Mouse (Mus musculus) heart, postnatal 0 days (tissue): ENCODE measurements around the gene Gm49322. TPM values are rescaled to one million over a fixed set of nuclear protein-coding genes. Genes with fewer than 3 reads are reported as not detected.

Experiments used
- ATAC-seq: fragments of 200-750 bp; cut with Nextera tagmentation; 2 replicates; pipeline ENCODE4 v1.8.0; 2017; ENCODE audit warnings: low read depth, moderate number of reproducible peaks, moderate library complexity; ENCODE audit not compliant: insufficient read depth
- DNase-seq: peaks from one replicate; pipeline ENCODE4 v3.0.0-alpha.2; 2016; ENCODE audit warnings: low spot score
- H3K27ac ChIP-seq: fragments of 300-500 bp; sonication (generic); 2 replicates; pipeline ENCODE4 v1.5.1; 2014; ENCODE audit warnings: low read depth, mild to moderate bottlenecking
- H3K27me3 ChIP-seq: fragments of 300-500 bp; sonication (generic); 2 replicates; pipeline ENCODE4 v1.6.1; 2014; ENCODE audit warnings: low read length, mixed read lengths; ENCODE audit not compliant: control insufficient read depth, insufficient read depth
- H3K36me3 ChIP-seq: fragments of 300-500 bp; sonication (generic); replicated peaks from 2 replicates; pipeline ENCODE4 v1.6.1; 2014; ENCODE audit warnings: low read length, mixed read lengths; ENCODE audit not compliant: control insufficient read depth, insufficient read depth
- H3K4me1 ChIP-seq: fragments of 300-500 bp; sonication (generic); 2 replicates; pipeline ENCODE4 v1.6.1; 2014; ENCODE audit warnings: antibody characterized with exemption; ENCODE audit not compliant: control insufficient read depth, insufficient read depth
- H3K4me2 ChIP-seq: fragments of 300-500 bp; sonication (generic); 2 replicates; pipeline ENCODE4 v1.6.1; 2014; ENCODE audit warnings: low read depth, mild to moderate bottlenecking, low read length, moderate library complexity
- H3K4me3 ChIP-seq: fragments of 300-500 bp; sonication (generic); 2 replicates; pipeline ENCODE4 v1.5.1; 2014; ENCODE audit warnings: low read depth, low read length
- H3K9ac ChIP-seq: fragments of 300-500 bp; sonication (generic); replicated peaks from 2 replicates; pipeline ENCODE4 v1.6.1; 2014; ENCODE audit warnings: low read depth, low read length, mixed read lengths
- H3K9me3 ChIP-seq: fragments of 300-500 bp; sonication (generic); replicated peaks from 2 replicates; pipeline ENCODE4 v1.6.1; 2016; ENCODE audit warnings: low read length; ENCODE audit not compliant: control insufficient read depth
- CTCF ChIP-seq: IDR thresholded peaks from 2 replicates; pipeline ENCODE4 v1.5.1; 2016; ENCODE audit warnings: antibody characterized with exemption, control low read depth, low read depth
- EP300 ChIP-seq: IDR thresholded peaks from 2 replicates; pipeline ENCODE4 v1.6.1; 2016; ENCODE audit warnings: antibody characterized with exemption, low read depth
- WGBS: fragments of 180-500 bp; shearing (Covaris S2); extraction: QIAGEN DNeasy Blood & Tissue Kit; methylation state at CpG from one replicate; pipeline ENCODE4 v1.1.7; 2014; 5-methylcytosine and 5-hydroxymethylcytosine counted together
- polyA plus RNA-seq: library from polyadenylated mRNA; unstranded; fragments of >200 nt; fragmentation: Nextera tagmentation; extraction: Ambion mirVana; gene quantifications from 2 replicates; pipeline ENCODE4 v1.2.1, GENCODE M21; 2015
- total RNA-seq: library from RNA; depleted of rRNA; stranded (reverse); fragments of >200 nt; gene quantifications from 2 replicates; pipeline ENCODE4 v1.2.3, GENCODE M21; 2014; ENCODE audit warnings: low replicate concordance

The Gm49322 gene
- total and polyA plus RNA-seq, 2 experiments from 2014 or later = 0.23 to 0.38 TPM

DNA sequence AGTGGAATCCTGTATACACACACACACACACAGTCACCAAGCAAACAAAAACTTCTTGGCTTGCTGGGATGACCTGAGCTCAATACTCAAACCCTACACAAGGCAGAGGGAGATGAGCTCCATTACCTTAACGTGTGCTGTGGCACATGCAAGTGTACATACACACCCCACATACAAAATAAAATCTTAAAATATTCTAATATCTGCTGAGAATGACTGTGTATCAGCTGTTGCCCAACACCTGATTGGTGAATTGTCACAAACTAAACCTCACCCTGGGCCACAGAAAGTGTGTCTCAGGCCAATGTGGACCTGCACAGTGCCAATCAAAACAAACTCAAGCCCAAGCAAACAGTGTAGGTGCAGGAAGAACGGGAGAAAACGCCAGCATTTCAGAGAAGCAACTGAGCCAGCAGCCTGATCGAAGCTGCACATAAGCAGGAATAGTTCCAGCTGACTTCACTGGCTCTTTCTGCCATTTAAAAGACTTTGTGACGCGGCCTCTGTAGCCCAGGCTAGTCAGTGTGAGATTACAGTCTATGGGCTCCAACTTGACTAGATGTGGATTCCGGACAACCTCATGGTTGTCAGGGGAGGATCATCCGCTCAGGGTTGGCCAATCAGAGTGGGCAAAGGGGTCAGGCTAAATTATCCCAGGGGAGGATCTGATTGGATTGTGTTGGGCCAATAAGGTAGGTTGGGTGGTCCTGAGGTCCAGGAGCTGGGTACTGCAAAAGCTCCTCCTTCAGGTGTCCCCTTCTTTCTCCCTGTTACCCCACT is 13.8 kb downstream of the Gm49322 start:
- TF ChIP-seq CTCF (no peak), EP300 (no peak)
- H3K27ac ChIP-seq = no peak overlapping the region

DNA sequence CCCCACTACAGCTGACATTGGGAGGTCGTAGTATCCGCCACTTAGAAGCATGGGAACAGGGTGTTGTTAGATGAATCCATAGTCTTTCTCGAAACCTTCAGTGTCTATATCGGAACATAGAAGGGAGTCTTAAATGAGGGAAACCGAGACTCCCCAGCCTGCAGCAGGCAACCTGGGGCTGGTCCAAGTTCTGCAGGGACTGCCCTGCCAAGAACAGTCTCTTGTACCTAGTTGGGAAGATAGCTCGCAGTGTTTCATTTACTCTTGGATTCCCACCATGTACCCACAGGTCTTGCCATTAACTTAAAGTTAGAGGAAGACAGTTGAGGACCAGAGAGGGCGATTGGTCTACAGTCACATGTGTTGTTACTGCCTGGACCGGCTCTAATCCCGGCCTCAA is 14.5 kb downstream of the Gm49322 start:
- no peak overlapping the region for H3K4me2 ChIP-seq
- H3K36me3 ChIP-seq = peaks cover 3% of the 10 kb centered on the region; the same call in 1 of the 2 replicates
- H3K9me3 ChIP-seq = no peaks in the 10 kb centered on the region
- no peaks in the 10 kb centered on the region for H3K27me3 ChIP-seq
- TF ChIP-seq CTCF (no peak), EP300 (no peak)
- DNase-seq = no peak
- H3K27ac ChIP-seq = no peak overlapping the region
- no peak for ATAC-seq
- H3K4me3 ChIP-seq = no peak overlapping the region
- H3K4me1 ChIP-seq = peaks cover 20% of the 10 kb centered on the region
- H3K9ac ChIP-seq = no peak overlapping the region
- 77% methylated on average over 9 of the region's 9 CpGs for WGBS

More for the DNA sequence above, 13.8 kb downstream of the Gm49322 start:
- WGBS = 41% methylated on average over 8 of the region's 8 CpGs
- no peak overlapping the region for H3K4me2 ChIP-seq
- DNase-seq = no peak
- H3K9me3 ChIP-seq = no peaks in the 10 kb centered on the region
- no peak for ATAC-seq
- no peak overlapping the region for H3K4me3 ChIP-seq
- H3K36me3 ChIP-seq = peaks cover 10% of the 10 kb centered on the region
- H3K9ac ChIP-seq = no peak overlapping the region
- H3K4me1 ChIP-seq = peaks cover 20% of the 10 kb centered on the region
- H3K27me3 ChIP-seq = no peaks in the 10 kb centered on the region

DNA sequence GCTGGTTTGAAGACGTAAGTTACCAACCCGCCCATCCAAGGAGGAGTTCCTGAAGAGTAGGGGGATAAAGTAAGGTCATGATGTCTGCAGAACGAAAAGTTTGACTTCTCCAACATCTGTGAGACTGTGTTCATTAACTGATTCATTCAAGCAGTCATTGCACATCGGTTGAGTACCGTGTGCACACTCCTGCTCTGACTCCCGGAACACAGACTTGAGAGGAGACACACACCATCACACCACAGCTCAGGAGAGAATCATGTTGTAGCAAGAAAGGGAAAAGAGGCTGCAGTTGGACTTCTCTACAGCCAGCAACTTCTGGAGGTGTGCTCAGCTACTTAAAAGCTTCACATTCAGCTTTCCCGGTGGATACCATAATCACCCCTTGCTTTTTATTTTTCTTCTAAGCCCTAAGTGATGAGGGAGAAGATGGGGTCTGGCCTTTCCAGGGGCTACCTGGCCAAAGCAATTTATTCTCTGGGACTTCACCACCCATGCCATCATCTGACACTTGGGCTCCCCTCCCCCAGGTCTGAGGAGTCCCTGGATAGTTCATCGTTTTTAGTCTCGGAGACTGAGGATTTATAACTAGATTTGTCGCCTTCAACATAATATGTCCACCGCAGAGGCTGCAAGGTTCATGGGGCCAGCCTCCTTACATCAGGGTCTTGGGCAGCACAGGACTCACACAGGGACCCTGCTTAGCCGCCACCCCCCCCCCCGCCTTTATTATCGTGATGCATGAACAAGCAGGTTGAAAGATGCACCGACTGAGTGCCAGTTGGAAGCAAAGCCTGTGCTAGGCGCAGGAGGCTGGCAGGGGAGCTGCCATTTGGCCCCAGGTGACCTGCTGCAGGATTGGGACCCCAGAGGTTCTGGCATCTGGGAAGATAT is 15.2 kb downstream of the Gm49322 start:
- H3K27ac ChIP-seq = peak overlapping the region; percentile 85
- H3K9ac ChIP-seq = 0 out of 2 replicates have a peak overlapping the region, but pooled peaks have one; percentile 9
- peak overlapping the region; percentile 82 for H3K4me3 ChIP-seq
- H3K36me3 ChIP-seq = no peaks in the 10 kb centered on the region; the same call in 1 of the 2 replicates
- no peaks in the 10 kb centered on the region for H3K9me3 ChIP-seq
- H3K4me1 ChIP-seq = peaks cover 23% of the 10 kb centered on the region
- TF ChIP-seq EP300 (no peak), CTCF (no peak)
- H3K27me3 ChIP-seq = no peaks in the 10 kb centered on the region
- WGBS = 52% methylated on average over 16 of the region's 16 CpGs
- no peak for ATAC-seq
- peak overlapping the region; percentile 58 for H3K4me2 ChIP-seq
- no peak for DNase-seq

DNA sequence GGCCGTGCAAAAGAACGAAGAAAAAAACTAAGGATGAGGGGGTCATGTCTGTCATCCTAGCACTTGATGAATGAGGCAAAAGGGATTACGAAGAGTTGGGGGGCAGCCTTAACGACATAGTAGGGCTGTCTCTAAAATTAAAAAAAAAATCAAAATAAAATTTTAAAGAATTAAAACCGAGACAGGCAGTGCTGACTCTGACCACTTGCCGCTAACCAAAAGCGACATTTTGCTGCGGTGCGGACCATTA is 15.8 kb downstream of the Gm49322 start:
- Histone ChIP-seq H3K9ac (0 out of 2 replicates have a peak overlapping the region, but pooled peaks have one; percentile 9), H3K36me3 (no peaks in the 10 kb centered on the region; the same call in 1 of the 2 replicates), H3K27ac (peak overlapping the region; percentile 85), H3K9me3 (no peaks in the 10 kb centered on the region), H3K4me2 (peak overlapping the region; percentile 58), H3K4me1 (peaks cover 26% of the 10 kb centered on the region), H3K27me3 (no peaks in the 10 kb centered on the region), H3K4me3 (peak overlapping the region; percentile 82)
- DNase-seq (no peak), ATAC-seq (no peak)
- TF ChIP-seq EP300 (no peak), CTCF (no peak)
- WGBS = 1% methylated on average over 9 of the region's 9 CpGs

DNA sequence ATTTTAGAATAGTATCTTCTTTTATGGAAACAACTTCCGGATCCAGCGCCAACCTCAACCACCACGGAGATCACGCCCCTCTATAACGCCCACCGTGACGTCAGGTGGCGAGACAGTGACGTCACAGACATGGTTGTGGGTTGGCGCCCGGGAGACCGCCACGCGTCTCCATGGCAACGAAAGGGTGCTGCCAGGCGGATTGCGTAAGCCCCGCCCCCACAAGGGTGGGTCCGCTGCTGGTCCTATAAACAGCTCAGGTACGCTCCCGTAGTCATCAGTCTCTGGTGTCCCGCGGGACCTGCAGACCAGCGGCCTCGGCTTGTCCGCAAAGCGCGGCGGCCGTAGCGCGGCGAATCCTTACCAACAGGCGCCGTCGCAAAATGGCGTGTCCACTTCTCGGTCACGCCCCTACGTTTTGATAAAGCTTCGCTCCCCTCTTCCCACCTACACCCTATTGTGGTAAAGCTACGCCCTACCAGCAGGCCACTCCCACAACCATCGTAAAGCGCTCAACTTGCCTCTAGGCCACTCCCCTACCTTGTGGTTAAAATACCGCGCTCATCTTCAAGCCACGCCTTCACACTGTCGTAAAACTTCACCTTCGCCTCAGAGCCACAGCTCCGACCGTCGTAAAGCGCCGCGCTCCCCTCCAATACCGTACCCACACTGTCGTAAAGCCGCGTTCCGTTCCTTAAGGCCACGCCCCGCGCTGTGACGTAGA is 16.3 kb downstream of the Gm49322 start:
- ATAC-seq = peak; percentile 96
- H3K36me3 ChIP-seq = no peaks in the 10 kb centered on the region; the same call in 1 of the 2 replicates
- H3K27ac ChIP-seq = peak overlapping the region; percentile 85
- WGBS = under 1% methylated on average over 64 of the region's 64 CpGs
- peak overlapping the region; percentile 77; the same call in 1 of the 2 replicates for H3K9ac ChIP-seq
- H3K4me3 ChIP-seq = peak overlapping the region; percentile 82
- peak; percentile 100 for DNase-seq
- H3K4me1 ChIP-seq = peaks cover 26% of the 10 kb centered on the region
- no peak for TF ChIP-seq CTCF
- peak; percentile 85 for TF ChIP-seq EP300
- H3K9me3 ChIP-seq = no peaks in the 10 kb centered on the region
- H3K27me3 ChIP-seq = no peaks in the 10 kb centered on the region
- H3K4me2 ChIP-seq = peak overlapping the region; percentile 58
